Mouse (Mus musculus): ENCODE measurements around the gene Itpr2.

Itpr2 gene

GRCm38 (mm10) chr6:146136244-146136643, 365.8 kb downstream of the Itpr2 start:
- DNase-seq, result no peak

- DNase-seq, result no peak
Measured at GRCm38 (mm10) chr6:146135291-146135690, 366.7 kb downstream of the Itpr2 start.

GRCm38 (mm10) chr6:146133921-146134320, 368.1 kb downstream of the Itpr2 start:
- no peak for DNase-seq

- no peak for DNase-seq
Measured at GRCm38 (mm10) chr6:146129066-146129465, 373.0 kb downstream of the Itpr2 start.

- peak; percentile 67 for DNase-seq
Measured at GRCm38 (mm10) chr6:146126823-146127681, 375.0 kb downstream of the Itpr2 start.

- DNase-seq, result no peak
Measured at GRCm38 (mm10) chr6:146125621-146126020, 376.4 kb downstream of the Itpr2 start.

GRCm38 (mm10) chr6:146124479-146124878, 377.5 kb downstream of the Itpr2 start:
- DNase-seq, result no peak

- DNase-seq, result no peak
Measured at GRCm38 (mm10) chr6:146123656-146124055, 378.4 kb downstream of the Itpr2 start.

GRCm38 (mm10) chr6:146120172-146120571, 381.9 kb downstream of the Itpr2 start:
- no peak for DNase-seq

- DNase-seq, result peak; percentile 82
Measured at GRCm38 (mm10) chr6:146114731-146115302, 387.2 kb downstream of the Itpr2 start.

- no peak for DNase-seq
Measured at GRCm38 (mm10) chr6:146114071-146114470, 388.0 kb downstream of the Itpr2 start.

- DNase-seq, result no peak
Measured at GRCm38 (mm10) chr6:146113085-146113484, 388.9 kb downstream of the Itpr2 start.

- DNase-seq, result peak; percentile 53
Measured at GRCm38 (mm10) chr6:146112211-146112610, 389.8 kb downstream of the Itpr2 start.

GRCm38 (mm10) chr6:146111781-146112180, 390.2 kb downstream of the Itpr2 start:
- no peak for DNase-seq

GRCm38 (mm10) chr6:146110832-146111741, 390.9 kb downstream of the Itpr2 start:
- DNase-seq, result peak; percentile 76

- no peak for DNase-seq
Measured at GRCm38 (mm10) chr6:146110425-146110824, 391.6 kb downstream of the Itpr2 start.

- no peak for DNase-seq
Measured at GRCm38 (mm10) chr6:146108695-146109094, 393.3 kb downstream of the Itpr2 start.

GRCm38 (mm10) chr6:146107117-146107832, 394.7 kb downstream of the Itpr2 start:
- no peak for DNase-seq

- DNase-seq, result no peak
Measured at GRCm38 (mm10) chr6:146083056-146083961, 418.7 kb downstream of the Itpr2 start.

- DNase-seq, result no peak
Measured at GRCm38 (mm10) chr6:146082476-146082875, 419.5 kb downstream of the Itpr2 start.

- DNase-seq, result no peak
Measured at GRCm38 (mm10) chr6:146081578-146081977, 420.4 kb downstream of the Itpr2 start.

Data from retina, postnatal 1 day (tissue).